Mouse (Mus musculus): Measurements from ENCODE around the gene Ppef1. TPM values are rescaled to one million over a fixed set of nuclear protein-coding genes. Genes with fewer than 3 reads are reported as not detected.
A peak's percentile ranks its signal among the peaks of the same experiment; 100 is the strongest.

Gene Ppef1
- total RNA-seq, 2 experiments from 2014 or later, result not detected

- intact Hi-C loops (cut with DNase I), result no loop called here
- H3K27ac ChIP-seq, result no peak overlapping the region
- DNase-seq, result no peak
- H3K4me3 ChIP-seq, result no peak overlapping the region
- no peak for TF ChIP-seq CTCF (IDR thresholded peaks at IDR 0.05)
These were observed 65.6 kb downstream of the Ppef1 start for GRCm38 (mm10) chrX:160669992-160670391.

- no peak overlapping the region for H3K27ac ChIP-seq
- H3K4me3 ChIP-seq, result no peak overlapping the region
- no peak for TF ChIP-seq CTCF (IDR thresholded peaks at IDR 0.05)
- no peak for DNase-seq
- intact Hi-C loops (cut with DNase I), result no loop called here
These were observed 124.5 kb downstream of the Ppef1 start for GRCm38 (mm10) chrX:160610882-160611644.

- Histone ChIP-seq H3K4me3 (no peak overlapping the region), H3K27ac (no peak overlapping the region)
- intact Hi-C loops (cut with DNase I), result no loop called here
- no peak for DNase-seq
- no peak for TF ChIP-seq CTCF (IDR thresholded peaks at IDR 0.05)
These were observed 125.1 kb downstream of the Ppef1 start for GRCm38 (mm10) chrX:160610482-160610881.

GRCm38 (mm10) chrX:160609849-160610248 lies 125.7 kb downstream of the Ppef1 start:
- intact Hi-C loops (cut with DNase I), result no loop called here
- Histone ChIP-seq H3K4me3 (no peak overlapping the region), H3K27ac (no peak overlapping the region)
- peak; percentile 70 for TF ChIP-seq CTCF (IDR thresholded peaks at IDR 0.05)
- peak; percentile 52 for DNase-seq

- 0 out of 2 replicates have a peak overlapping the region, but pooled peaks have one; percentile 38 for H3K27ac ChIP-seq
- intact Hi-C loops (cut with DNase I), result no loop called here
These were observed 131.5 kb downstream of the Ppef1 start for GRCm38 (mm10) chrX:160603981-160604541.

GRCm38 (mm10) chrX:160603316-160603715 lies 132.2 kb downstream of the Ppef1 start:
- Histone ChIP-seq H3K4me3 (no peak overlapping the region), H3K27ac (no peak overlapping the region)
- intact Hi-C loops (cut with DNase I), result no loop called here
- no peak for DNase-seq
- TF ChIP-seq CTCF (IDR thresholded peaks at IDR 0.05), result no peak

More at GRCm38 (mm10) chrX:160603981-160604541, 131.5 kb downstream of the Ppef1 start:
- TF ChIP-seq CTCF (IDR thresholded peaks at IDR 0.05), result no peak
- H3K4me3 ChIP-seq, result no peak overlapping the region
- peak; percentile 25 for DNase-seq

GRCm38 (mm10) chrX:160602770-160603169 lies 132.8 kb downstream of the Ppef1 start:
- Histone ChIP-seq H3K27ac (no peak overlapping the region), H3K4me3 (no peak overlapping the region)
- intact Hi-C loops (cut with DNase I), result no loop called here
- TF ChIP-seq CTCF (IDR thresholded peaks at IDR 0.05), result no peak
- no peak for DNase-seq

GRCm38 (mm10) chrX:160601053-160601452 lies 134.5 kb downstream of the Ppef1 start:
- H3K4me3 ChIP-seq, result no peak overlapping the region
- H3K27ac ChIP-seq, result no peak overlapping the region; the same call in 1 of the 2 replicates
- no peak for TF ChIP-seq CTCF (IDR thresholded peaks at IDR 0.05)
- intact Hi-C loops (cut with DNase I), result no loop called here
- no peak for DNase-seq

GRCm38 (mm10) chrX:160598562-160599458 lies 136.8 kb downstream of the Ppef1 start:
- TF ChIP-seq CTCF (IDR thresholded peaks at IDR 0.05), result no peak
- H3K4me3 ChIP-seq, result no peak overlapping the region
- peak overlapping the region; percentile 38; the same call in 1 of the 2 replicates for H3K27ac ChIP-seq
- intact Hi-C loops (cut with DNase I), result no loop called here
- DNase-seq, result no peak

- Histone ChIP-seq H3K27ac (peak overlapping the region; percentile 1; the same call in 1 of the 2 replicates), H3K4me3 (no peak overlapping the region)
- intact Hi-C loops (cut with DNase I), result no loop called here
- TF ChIP-seq CTCF (IDR thresholded peaks at IDR 0.05), result no peak
- DNase-seq, result no peak
These were observed 137.5 kb downstream of the Ppef1 start for GRCm38 (mm10) chrX:160598055-160598454.

- intact Hi-C loops (cut with DNase I), result no loop called here
- H3K27ac ChIP-seq, result peak overlapping the region; percentile 29; the same call in 1 of the 2 replicates
- no peak overlapping the region for H3K4me3 ChIP-seq
- TF ChIP-seq CTCF (IDR thresholded peaks at IDR 0.05), result no peak
- no peak for DNase-seq
These were observed 142.6 kb downstream of the Ppef1 start for GRCm38 (mm10) chrX:160592933-160593332.

GRCm38 (mm10) chrX:160590147-160590546 lies 145.4 kb downstream of the Ppef1 start:
- Histone ChIP-seq H3K4me3 (no peak overlapping the region), H3K27ac (no peak overlapping the region)
- intact Hi-C loops (cut with DNase I), result no loop called here
- no peak for DNase-seq
- no peak for TF ChIP-seq CTCF (IDR thresholded peaks at IDR 0.05)

Measured in gastrocnemius, adult 2 months (tissue).